Mouse (Mus musculus) fat pad, adult 2 months (tissue): Measurements from ENCODE around the gene Hist2h3c2.
"Not testable (repeated sequence)": the region's sequence is repeated elsewhere in the genome, so short reads cannot be mapped to it uniquely, and the experiment has no call there.

Source experiments
- DNase-seq: peaks from one replicate; pipeline ENCODE4 v3.0.0-alpha.2; 2011; ENCODE audit warnings: low read depth, low spot score; ENCODE audit errors: extremely low read depth

Gene Hist2h3c2

DNA sequence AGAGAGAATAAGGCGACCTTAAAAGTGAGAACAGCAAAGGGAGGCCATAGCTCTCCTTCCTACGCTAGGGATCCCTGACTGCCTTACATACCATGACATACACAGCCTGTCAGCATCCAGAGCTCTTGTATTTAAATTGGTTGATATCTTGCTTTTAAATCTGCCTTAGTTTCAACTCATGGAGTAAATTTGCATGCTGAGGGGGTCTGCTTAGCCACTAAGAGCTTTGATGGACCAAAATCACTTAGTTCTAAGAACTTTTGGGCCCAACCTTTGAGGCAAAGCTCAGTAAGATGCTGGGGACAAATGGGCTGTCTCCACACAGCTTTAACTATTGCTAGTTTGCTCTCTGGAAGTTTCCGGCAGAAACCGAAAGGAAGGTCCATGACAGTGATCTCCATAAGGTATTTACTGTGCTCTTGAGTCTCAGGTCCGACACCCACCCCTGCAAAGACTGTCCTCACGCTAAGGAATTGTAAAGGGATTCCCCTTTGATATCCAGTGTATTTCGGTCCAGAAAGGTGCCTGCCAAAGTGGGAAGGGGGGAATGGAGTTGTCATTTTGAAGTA is 1.5 kb downstream of the Hist2h3c2 start:
- no peak for DNase-seq

DNA sequence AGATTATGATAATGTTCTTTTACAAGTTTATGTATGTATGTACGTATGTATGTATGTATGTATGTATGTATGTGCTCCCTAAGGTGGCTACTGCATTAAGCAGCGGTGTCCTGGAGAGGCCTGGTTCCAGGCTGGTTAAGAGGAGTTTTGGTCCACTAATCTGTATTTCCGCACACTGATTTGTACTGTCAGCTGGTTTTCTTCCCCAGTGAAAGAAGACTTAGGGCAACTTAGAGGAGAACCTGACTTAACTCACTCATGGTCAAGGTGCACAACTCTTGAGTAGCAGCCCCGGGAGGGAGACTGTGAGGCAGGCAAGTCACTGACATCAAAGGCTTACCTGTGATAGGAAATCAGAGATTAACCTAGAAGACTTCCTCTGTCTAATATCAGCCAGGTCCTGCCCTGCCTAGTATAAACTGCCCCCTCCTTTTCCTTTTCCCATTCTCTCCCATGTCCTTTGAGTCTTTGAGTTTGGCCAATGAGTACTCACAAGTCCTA is 2.0 kb downstream of the Hist2h3c2 start:
- no peak for DNase-seq

DNA sequence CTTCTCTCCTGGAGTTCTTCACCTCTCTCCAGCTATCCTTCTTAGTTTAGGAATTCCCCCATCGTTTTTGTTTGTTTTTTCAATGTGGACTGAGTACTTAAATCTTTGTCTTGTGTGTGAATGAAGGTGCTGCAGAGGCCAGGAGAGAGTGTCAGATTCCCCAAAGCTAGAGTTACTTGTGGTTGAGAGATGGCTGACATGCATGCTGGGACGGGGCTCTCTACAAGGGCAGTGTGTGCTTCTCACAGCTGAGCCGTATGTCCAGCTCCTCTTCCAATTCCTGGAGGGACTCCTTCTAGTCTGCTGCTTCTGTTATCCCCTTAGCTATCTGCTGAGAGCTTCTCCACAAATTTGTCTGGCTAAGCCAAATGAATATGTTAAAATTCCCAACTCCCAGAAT is 3.1 kb downstream of the Hist2h3c2 start:
- DNase-seq = no peak

DNA sequence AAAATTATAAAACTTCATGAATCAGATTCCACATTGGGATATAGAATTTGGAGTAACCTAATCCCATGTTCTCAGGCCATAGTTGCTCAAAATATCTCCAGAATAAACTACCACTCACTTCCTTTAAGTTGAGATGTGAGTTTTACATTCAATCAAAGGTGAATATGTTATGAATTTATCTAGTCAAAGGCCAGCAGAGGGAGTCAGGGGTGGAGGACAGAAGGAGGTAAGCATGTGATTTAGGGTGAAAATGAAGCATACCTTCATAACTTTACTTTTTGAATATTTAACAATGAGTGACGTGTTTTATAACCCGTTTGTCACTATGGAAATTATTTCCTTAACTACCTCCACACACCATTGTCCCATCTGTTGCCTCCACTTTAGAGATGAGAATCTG is 4.0 kb downstream of the Hist2h3c2 start:
- DNase-seq = no peak

DNA sequence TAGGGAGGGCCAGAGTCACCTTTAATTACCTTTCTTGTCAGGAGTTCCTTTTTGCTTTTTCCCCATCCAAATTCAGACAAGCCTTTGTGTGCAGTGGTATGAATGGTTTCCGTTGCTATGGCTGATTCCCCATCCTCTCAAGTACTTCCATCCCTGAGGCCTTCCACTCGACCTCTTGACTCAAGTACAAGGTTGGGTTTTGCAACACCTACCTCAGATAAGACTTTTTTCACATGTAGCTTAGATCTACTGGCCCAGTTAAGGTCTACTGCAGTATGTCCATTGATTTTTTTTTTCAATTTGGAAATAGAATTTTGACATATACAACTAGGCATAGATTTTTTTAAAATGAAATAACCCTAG is 7.2 kb downstream of the Hist2h3c2 start:
- no peak for DNase-seq

DNA sequence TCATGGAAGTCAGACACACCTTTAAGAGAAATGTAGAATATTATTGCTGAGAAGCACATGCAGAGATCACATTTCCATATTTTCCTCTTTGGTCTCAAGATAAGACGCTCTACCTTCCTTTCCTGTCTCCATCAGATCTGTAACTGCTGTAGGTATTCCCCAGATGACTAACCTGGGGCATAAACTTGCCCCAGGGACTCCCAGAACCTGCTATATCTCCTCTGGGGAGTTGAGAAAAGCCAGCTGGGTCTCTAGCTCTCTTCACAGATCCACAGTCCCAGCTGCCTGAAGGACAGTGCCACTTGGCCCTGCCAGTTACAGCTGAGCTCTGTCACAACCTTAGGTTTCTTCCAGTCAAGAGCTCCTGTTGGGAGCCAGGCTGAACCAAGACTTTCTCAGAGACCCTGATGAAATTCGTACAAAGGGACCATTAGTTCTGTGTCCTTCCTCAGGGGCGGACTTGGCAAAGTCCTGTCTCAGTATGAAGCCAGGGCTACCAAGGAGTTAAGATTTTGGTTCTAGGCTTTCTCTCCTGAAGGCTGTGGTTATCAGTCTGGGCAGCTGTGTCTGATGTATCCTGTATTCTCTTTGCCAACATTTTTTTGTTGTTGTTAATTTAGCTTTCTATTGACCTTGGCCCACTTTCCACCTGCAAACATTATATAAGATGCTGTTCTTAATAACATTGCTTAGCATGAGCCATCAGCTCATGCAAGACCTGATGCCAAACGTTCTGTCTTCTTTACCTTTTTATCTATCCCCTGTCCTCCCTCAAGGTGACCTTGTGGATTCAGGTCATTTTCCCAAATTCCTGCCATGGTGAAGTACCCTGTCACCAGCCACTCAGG is 7.8 kb downstream of the Hist2h3c2 start:
- no peak for DNase-seq

DNA sequence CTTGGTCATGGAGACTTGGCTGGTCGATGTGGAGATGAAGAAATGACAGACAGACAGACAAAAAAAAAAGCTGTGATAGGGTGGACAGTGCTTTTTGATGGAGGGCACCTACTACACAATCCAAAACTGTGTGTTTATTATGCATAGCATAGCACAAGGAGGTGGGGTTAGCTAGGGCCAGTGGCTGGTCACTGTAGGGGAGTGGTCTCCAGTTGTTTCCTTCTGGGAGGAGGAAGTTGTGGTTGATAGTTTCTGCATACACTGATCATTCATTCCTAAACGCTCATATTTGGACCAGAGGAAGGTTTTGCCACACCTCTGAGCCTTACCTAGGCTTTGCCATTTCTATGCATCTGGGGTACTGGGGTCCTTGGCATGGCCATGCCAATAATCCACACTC is 8.5 kb downstream of the Hist2h3c2 start:
- DNase-seq = no peak

DNA sequence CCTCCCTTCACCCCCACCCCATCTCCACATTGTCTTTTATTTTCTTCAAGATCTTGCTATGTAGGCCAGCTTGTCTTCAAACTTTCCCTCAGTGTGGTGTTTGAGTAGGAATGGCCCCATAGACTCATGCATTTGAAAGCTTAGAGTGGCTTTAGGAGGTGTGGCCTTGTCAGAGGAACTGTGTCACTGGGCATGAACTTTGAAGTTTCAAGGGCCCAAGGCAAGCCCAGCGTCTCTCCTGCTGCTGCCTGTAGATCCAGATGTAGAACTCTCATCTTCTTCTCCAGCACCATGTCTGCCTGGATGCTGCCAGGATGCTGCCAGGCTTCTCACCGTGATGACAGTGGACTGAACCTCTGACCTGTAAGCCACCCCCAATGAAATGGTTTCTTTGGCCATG is 10.1 kb downstream of the Hist2h3c2 start:
- no peak for DNase-seq

DNA sequence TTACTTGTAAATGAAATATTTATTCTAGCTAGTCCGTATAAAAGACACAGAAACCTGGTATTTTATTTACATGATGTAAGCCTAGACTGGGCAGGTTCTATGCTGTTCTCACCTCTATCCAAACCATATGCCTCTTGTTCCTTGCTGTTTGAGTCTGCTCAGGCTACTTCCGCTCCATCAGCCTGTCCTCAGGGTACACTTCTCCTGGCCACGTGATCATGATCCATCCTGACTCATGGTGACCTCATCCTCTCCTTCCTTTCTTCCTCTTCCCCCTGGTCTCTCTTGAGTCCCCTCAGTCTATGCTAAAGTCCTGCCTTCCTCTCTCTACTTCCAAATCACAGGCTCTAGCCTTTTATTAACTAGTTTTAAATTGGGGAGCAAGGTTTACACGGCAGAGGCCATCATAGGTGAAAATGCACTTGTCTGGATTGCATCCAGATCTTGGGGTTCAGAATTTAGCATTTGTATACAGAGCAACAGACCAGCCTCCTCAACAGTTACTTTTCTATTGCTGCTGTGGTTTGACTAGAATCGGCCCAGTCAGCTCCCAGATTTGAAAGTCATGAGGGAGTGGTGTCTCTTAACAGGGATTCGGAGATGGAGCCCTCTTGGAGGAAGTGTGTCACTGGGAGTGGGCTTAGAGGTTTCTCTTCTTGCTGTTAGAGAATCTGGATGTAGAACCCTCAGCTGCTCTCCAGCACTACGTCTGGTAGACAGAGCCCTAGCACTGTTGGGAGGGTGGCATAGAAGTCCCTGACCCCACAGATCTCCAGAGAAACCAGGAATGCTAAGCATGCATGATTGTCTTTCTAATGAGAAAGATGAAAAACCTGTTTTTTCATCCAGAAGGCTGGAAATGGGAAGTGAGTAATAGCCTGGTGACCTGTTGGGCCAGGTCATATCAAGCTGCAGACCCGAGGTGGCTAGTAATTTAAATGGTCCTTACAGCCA is 12.0 kb downstream of the Hist2h3c2 start:
- DNase-seq = no peak

DNA sequence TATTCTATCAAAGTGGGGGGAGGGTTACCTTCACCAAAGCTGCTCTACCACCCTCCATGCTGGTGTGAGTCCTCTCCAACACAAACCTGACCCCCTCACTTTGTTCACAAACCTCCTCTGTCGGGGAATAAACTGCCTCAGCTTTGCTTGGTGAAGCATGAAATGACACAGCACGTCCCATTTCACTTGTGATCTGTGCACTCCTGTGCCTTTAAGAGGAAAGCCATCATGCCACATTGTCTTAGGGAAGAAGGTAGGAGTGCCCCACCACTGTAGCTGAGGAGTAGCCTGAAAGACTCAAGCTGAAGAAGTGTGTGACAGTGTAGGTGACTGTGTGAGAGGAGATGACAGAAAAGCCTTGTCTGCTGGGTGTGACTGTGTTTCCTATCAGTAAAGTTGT is 13.5 kb downstream of the Hist2h3c2 start:
- no peak for DNase-seq

DNA sequence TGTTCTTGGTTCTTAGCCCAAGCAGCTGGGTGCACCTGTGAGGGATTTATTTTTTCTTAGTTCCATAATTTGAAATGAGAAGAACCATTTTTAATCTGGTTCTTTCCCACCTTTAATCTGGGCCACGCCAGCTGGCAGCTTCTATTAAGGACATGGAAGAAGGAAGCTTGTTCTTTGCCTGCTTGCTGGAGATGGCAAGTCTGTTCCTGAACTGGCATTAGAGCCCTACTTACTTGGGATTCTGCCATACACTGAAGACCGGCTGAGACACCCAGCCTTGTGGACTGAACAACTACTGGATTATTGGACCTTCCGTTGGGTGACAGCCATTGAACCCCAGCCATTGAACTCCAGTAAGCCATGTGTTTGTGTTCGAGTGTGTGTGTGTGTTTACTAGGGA is 16.2 kb downstream of the Hist2h3c2 start:
- DNase-seq = no peak

DNA sequence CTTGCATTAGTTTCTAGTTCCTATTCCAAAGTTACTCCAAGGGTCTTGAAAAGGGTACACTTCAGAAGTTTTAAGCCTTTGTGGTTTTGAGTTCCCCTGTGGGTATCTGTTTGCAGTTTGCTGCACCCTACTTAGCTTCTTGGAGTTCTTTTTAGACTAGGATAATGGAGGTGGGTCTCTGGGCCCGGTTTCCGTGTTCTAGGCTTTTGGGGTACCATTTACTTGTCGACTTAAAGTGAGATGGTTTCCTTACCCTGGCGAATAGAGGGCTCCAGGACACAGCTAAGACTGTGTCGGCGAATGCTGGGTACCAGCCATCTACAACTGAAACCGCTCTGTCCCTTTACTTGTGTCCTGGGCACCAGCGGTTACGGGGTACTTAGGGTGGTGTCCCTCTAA is 17.3 kb downstream of the Hist2h3c2 start:
- DNase-seq = no peak

DNA sequence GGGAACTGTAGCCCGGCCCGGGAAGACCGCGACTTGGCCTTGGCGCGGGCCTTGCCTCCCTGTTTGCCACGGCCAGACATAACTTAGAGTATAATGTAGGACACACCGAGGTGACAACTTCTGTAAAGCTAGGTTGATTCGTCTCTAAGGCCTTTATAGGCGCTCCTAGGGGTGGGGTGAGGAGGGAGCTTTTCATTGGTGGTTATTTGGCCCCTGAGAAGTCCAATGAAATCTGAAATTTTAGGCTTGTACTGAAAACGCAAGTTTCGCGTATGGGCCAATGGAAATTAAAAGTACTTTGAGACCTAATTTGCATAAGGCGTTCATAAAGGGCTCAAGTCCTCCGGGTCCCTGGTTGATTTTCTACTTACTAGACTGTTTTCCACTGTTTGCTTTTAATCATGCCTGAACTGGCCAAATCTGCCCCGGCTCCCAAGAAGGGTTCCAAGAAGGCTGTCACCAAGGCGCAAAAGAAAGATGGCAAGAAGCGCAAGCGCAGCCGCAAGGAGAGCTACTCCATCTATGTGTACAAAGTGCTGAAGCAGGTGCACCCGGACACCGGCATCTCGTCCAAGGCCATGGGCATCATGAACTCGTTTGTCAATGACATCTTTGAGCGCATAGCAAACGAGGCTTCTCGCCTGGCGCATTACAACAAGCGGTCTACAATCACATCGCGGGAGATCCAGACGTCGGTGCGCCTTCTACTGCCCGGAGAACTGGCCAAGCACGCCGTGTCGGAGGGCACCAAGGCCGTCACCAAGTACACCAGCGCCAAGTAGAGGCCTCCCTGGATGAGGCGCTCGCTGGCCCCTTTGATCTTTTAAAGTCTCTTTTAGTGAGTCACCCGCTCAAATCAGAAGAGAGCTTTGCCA is 17.9 kb downstream of the Hist2h3c2 start, which contains the start of the genes Hist2h2ac and Hist2h2be:
Gene Hist2h2ac, minus strand, starts transcription at position 116 of the 875 bp plus-strand sequence.
Gene Hist2h2be, plus strand, starts transcription at position 355 of the 875 bp plus-strand sequence.
- peak; percentile 75 for DNase-seq

DNA sequence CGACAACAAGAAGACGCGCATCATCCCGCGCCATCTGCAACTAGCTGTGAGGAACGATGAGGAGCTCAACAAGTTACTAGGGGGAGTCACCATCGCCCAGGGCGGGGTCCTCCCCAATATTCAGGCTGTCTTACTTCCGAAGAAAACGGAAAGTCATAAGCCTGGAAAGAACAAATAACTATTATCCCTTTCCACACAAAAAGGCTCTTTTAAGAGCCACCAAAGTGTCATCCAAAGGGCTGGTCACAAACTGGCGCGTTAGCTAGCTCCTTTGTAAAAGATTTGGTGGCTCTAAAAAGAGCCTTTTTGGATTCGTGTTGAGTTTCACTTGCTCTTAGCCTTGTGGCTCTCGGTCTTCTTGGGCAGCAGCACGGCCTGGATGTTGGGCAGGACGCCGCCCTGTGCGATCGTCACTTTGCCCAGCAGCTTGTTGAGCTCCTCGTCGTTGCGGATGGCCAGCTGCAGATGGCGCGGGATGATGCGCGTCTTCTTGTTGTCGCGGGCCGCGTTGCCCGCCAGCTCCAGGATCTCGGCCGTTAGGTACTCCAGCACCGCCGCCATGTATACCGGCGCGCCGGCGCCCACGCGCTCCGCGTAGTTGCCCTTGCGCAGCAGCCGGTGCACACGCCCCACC is 18.7 kb downstream of the Hist2h3c2 start:
- not testable (repeated sequence) for DNase-seq

DNA sequence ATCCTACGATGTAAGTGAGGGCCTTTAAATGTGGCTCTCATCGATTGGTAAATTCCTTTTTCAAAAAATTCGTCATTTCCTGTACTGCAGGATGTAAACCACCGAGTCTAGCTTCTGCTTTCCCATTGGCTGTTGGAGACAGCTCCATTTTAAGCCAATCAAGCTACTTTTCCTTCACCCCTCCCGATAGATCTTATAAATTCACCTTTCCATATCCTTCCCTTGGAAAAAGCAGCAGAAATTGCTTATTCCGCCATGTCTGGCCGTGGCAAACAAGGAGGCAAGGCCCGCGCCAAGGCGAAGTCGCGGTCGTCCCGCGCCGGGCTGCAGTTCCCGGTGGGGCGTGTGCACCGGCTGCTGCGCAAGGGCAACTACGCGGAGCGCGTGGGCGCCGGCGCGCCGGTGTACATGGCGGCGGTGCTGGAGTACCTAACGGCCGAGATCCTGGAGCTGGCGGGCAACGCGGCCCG is 19.2 kb downstream of the Hist2h3c2 start, which contains the start of the genes Bola1 and Hist2h2ab:
Gene Bola1, minus strand, starts transcription at position 49 of the 470 bp plus-strand sequence.
Gene Hist2h2ab, plus strand, starts transcription at position 205 of the 470 bp plus-strand sequence.
- DNase-seq = peak; percentile 65

DNA sequence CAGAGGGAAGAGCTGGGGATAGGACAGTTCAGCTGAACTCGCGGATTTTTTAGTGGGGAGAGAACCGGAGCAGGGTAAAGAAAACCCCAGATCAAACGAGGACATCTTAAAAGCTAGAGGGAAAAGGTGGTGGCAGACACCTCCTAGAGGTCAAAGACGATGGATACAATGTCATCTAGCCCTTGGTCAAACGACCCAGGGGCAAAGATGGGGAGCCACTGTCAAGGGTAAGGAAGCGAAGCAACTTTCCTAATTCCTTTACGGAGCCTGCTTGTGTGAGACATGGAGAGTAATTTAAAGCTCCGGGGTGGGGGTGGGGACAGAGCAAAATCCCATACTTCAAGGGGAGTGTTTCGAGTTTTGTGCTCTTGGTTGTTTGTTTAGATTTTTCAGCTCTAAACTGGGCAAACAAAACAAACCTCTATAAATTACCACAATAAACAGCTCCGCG is 19.7 kb downstream of the Hist2h3c2 start:
- DNase-seq = no peak

DNA sequence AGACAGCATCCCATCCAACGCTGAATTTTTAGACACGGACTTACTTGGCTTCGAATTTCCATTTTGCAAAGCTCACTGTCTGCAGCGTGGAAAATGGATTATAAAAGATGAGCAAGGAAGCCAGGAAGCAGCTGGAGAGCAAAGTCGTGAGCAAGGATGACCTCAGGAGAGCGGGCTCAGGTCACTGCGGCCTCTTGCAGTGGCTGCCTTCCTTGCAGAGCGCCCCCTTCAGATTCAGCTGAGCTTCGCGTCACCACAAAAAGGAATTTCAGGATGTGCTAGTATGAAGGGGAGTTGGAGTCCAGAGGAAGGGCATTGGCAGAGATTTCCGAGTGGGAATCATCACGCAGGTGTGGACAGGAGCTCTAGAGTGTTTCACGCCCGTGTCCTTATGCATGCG is 29.7 kb downstream of the Hist2h3c2 start:
- no peak for DNase-seq

DNA sequence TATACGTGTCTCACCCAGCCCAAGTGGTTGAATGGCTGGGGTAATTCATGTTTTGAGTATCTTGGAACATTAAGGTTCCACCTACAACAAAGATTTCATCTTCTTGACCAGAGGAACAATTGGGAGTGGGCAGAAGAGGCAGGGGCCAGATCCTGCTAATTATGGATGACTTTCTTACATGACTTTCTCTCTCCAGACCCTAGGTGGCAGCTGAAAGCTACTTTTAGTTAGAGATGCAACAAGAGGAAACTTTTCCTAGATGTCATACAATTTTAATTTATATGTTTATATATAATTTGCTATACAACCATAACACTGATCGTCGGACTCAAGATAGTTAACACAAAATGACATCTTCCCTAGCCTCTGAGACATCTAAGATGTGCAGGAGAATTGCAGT is 31.1 kb downstream of the Hist2h3c2 start:
- DNase-seq = no peak

DNA sequence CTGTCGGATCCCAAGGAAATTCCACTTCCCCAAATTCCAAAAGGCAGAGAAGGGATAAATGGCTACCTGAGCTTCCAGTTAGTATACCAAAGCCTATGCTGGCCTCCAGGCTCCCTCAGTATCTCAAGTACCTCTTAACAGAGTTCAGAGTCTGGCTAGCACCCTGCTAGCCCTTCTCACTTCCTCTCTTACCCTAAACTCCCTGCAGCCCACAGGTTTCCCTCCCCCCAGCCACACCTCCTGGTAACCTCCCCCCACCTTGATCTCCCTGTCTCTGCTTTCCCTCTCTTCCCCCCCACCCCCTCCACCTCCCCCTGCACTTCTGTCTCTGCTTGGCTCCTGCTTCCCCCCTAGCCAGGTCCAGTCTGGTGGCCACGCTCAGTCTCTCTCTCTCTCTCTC is 39.2 kb downstream of the Hist2h3c2 start:
- DNase-seq = no peak
